In the genomic region with DNA sequence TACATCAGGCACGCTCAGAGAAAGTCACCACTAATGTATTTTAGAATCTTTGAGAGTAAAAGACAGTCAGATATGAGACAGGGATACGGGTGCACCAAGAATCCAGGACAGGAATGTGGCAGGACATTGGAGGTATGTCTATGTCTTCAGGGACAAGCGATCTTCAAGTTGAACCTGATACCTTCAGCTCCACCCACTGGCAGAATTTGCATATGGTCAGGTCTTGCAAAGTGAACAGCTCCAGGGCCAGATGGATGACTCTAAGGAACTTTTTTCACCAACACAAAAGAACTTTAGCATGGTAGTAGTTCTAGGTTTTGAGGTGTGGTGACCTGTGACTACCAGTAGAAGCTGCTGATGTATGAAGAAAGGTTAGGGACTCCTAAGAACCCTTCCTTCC, we compare ENCODE assay signal across 19 mouse cellular contexts.
"Had no signal": no experiment of that assay in that cellular context is flagged by ENCODE, and none has a peak within 500 bp of the region (broad histone marks: within the 10 kb centered on the region; RNA-seq: fewer than 3 reads in every experiment).

No protein-coding gene starts in this region.

- H3K9me3 ChIP-seq: midbrain, embryonic 10.5 days; midbrain, embryonic 12.5 days; neural tube, embryonic 13.5 days; neural tube, embryonic 15.5 days had no signal

- H3K4me1 ChIP-seq: midbrain, embryonic 10.5 days; midbrain, embryonic 12.5 days; neural tube, embryonic 13.5 days; neural tube, embryonic 15.5 days had no signal

- H3K27ac ChIP-seq: midbrain, embryonic 10.5 days; midbrain, embryonic 12.5 days; neural tube, embryonic 13.5 days; neural tube, embryonic 15.5 days had no signal

- H3K9ac ChIP-seq: lung, embryonic 14.5 days; midbrain, embryonic 12.5 days; neural tube, embryonic 13.5 days; neural tube, embryonic 15.5 days had no signal

- ATAC-seq: midbrain, embryonic 16.5 days had no signal

- H3K27me3 ChIP-seq: midbrain, embryonic 12.5 days; neural tube, embryonic 13.5 days; neural tube, embryonic 15.5 days had no signal

- H3K4me3 ChIP-seq: midbrain, embryonic 10.5 days; midbrain, embryonic 12.5 days; myocyte; neural tube, embryonic 13.5 days; neural tube, embryonic 15.5 days had no signal

- DNase-seq: lung, adult 18-20 months; lung, embryonic 14.5 days; lung, postnatal 10 days; lung, postnatal 4 days; midbrain, embryonic 14.5 days; retina, postnatal 1 day; right cerebral cortex, adult 18-20 months; right cerebral cortex, postnatal 25 days; right cerebral cortex, postnatal 4 days; spleen, adult 18-20 months; thymus, adult 18-20 months; thymus, postnatal 25 days; thymus, postnatal 4 days had no signal

- H3K4me2 ChIP-seq: lung, embryonic 14.5 days; midbrain, embryonic 12.5 days; neural tube, embryonic 13.5 days; neural tube, embryonic 15.5 days had no signal
